Mouse (Mus musculus) heart, adult 18-20 months (tissue): ENCODE results near the gene Ptpdc1. TPM values are rescaled to one million over a fixed set of nuclear protein-coding genes. Genes with fewer than 3 reads are reported as not detected.

ENCODE experiments used
- DNase-seq, 2 experiments: peaks; one replicate each; pipeline ENCODE4 v3.0.0; 2021 to 2022; ENCODE audit warnings: mixed read lengths in 1 of 2
- total RNA-seq, 2 experiments: library from RNA; stranded (reverse); gene quantifications; 2 replicates each; pipeline ENCODE4 v1.2.3; 2021

Gene Ptpdc1
- total RNA-seq, 2 experiments from 2014 or later = 5.0 to 6.4 TPM

DNA sequence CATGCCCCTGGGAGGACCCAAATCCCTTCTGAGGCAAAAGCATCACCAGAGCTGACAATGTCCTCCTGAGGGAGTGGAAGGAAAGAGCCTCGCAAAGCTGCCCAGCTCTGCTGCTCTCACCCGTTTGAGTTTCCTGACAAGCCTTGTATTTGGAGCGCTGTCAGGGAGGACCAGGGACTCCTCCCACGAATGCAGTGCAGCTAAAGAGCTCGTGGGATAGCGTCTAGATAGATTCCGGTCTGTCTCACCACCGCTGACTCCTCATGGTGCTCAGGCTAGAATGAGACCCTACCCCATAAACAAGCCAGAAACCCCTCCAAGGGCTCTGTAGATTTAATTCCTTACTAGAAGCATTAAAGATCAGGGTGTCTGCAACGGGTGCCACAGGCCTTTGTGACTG is 32.3 kb upstream of the Ptpdc1 start:
- DNase-seq = no peak

DNA sequence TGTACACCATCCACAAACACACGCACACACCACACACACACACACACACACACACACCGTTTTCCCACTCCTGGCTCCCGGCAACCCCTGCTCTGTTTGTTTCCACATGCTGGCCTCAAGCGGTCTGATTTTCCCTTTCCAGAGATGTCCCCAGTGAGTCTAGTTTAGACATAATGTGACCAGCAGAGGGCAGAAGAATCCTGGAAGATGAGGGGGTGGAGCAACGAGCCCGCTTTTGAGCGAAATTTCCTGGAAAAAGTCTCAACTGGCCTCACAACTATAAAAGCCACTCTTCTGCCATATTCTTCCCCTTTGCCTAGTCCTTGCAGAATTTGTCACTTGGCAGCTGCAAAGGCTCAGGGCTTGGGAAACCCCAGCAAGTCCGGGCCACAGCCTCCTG is 30.2 kb upstream of the Ptpdc1 start:
- peak; percentile 63 to 82 for DNase-seq

DNA sequence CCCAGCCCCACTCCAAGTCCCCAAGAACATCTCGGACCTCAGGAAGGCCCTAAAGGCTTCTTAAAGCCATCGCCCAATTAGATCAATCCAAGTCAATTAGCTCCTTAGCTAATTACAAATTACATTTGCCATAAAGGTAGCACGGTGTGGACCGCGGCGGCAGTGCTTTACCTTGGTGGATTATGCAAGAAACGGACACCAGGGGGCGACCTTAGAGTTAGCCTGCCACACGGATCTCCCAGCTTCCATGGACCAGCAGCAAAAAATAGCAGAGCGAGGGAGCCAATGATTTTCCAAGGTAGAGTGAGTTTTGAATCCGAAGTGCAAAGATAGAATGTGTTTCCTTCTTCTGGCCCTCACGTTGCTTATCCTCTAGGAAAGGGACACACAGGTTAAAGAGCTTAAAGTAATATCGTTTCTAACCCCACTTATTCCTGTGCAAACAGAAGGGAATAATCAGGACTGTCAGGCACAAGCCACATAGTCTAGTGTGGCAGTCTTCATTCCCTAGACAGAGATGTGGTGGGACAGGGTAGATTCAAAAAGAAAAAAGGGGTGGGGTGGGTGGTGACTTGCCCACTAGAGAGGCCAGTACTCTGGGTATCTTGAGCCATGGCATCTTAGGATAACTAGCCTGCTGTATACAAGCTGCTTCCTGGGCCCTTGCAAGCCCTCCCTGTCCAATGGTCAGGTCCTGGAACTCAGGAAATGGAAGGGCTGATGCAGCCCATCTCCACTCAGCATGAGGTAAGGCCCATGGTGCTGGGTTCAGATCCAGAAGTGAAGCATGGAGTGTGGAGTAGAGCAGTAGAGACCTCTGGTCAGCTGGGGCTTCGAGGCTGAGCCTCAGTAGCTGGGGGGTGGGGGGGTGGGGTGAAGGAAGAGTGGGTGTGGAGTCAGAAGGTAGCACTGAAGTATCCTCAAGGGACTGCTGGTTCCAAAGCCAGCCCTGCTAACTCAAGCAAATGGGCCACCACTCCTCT is 28.6 kb upstream of the Ptpdc1 start:
- peak; percentile 49 to 87 for DNase-seq

DNA sequence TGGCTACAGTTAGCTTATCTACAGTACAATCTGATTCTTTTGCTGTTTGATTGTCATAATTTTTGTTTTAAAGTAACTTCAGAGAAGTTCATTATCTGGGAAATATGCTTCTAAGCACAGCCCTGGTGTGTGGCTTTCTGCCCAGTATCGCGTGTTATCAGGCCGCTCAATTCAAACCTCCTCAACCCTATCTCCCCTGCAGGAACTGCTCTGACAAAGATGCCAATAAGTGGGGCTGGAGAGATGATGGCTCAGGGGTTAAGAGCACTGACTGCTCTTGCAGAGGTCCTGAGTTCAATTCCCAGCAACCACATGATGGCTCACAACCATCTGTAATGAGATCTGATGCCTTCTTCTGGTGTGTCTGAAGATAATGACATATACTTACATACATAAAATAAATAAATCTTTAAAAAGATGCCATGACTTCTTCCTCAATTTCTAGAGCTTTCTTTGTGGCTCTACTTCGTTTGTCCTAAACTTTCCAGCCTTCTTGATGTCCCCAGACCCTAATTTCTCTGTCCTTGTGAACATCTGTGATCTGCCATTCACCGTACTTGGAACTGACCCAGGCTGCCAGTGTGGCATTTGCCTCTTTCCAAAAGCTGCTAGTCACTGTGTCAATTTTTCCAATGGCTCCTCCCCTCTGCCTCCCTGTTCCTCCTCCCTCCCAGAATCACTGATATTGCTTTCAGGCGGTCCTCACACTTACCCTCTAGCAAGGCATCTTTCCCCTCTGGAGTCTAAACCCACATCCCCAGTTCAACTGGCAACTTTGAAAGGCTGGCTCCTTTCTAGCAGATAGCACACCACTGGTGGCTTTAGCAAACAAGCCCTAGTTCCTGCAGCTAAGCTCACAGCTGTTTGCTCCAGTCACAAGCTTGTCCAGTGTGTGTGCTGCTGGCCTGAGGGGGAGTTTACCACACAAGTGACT is 25.9 kb upstream of the Ptpdc1 start:
- no peak for DNase-seq

GRCm38 (mm10) chr13:48650615-48651014 is 25.2 kb upstream of the Ptpdc1 start:
- no peak for DNase-seq

DNA sequence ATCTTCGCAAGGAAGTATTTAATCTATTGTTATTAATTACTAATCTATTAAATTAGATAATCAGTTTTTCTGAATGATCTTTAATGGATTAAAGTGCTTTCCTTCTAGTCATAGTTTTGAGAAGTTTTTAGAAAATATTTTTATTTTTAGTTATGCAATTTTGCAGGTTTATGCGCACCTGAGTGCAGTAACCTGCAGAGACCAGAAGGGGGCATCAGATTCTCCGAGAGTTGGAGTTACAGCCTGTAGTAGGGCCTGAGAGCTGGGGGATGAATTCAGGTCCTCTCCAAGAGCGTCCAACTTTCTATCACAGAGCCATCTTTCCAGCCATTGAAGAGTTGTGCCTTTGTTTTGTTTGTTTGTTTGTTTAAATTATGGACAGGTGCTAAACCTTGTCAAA is 21.2 kb upstream of the Ptpdc1 start:
- DNase-seq = no peak

- DNase-seq = no peak
Observed at GRCm38 (mm10) chr13:48643991-48644390, 18.5 kb upstream of the Ptpdc1 start.

DNA sequence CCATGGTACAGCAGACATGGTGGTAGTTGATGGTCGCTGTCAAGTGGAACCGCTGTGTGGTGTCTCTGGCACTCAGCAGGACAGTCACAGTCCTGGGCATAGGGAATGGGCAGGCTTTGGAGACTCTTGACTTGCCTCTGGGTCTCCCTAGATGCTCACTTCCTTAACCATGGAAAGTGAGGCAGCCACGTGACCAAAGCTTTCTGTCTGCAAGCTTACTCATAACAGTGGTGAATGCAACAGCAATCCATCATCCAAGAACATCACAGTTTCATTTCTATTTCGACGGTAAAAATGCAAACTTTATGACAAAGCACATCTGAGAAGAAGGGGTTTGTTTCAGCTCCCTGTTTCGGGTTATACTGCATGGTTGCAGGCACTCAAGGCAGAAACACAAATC is 17.6 kb upstream of the Ptpdc1 start:
- no peak for DNase-seq

DNA sequence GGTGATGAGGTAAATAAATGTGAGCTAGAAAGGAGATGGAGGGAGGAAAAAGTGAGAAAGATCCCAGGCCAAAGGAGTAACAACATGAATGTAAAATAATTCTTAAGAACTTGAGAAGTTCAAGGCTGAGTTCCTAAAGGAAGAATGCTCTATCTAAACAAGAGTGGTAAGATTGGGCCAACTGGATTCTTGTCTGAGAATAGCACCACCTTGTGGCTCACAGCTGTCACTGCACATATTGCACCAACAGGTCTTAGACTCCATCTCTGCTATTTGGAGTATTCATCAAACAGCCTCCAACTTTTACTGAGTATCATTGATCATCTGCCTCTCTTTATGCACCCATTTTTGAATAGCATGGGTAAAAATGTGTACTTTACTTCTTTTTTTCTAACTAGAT is 14.1 kb upstream of the Ptpdc1 start:
- peak; percentile 66 to 76 for DNase-seq

DNA sequence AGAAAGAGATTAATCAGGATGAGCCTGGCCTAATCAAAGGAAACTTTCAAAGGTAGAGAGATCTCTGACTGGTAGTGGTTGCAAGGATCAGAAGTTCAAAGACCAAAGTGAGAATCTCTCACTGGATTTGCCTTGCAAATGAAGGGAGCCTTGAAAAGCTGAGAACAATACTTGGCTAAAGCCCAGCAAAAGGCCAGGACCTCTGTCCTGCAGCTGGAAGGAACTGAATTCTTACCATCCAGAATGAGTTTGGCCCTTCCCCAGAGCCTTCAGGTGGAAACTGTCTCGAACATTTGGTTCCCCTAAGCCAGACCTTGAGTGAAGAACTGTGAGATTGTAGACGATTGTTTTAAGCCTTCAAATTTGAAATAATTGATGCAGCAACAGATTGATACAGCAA is 12.2 kb upstream of the Ptpdc1 start:
- DNase-seq = no peak

- DNase-seq = no peak
Observed at GRCm38 (mm10) chr13:48631691-48632090, 6.2 kb upstream of the Ptpdc1 start.

GRCm38 (mm10) chr13:48624968-48625398 is 481 bp downstream of the Ptpdc1 start:
- DNase-seq = no peak

- no peak for DNase-seq
Observed at GRCm38 (mm10) chr13:48618890-48619289, 6.6 kb downstream of the Ptpdc1 start.

DNA sequence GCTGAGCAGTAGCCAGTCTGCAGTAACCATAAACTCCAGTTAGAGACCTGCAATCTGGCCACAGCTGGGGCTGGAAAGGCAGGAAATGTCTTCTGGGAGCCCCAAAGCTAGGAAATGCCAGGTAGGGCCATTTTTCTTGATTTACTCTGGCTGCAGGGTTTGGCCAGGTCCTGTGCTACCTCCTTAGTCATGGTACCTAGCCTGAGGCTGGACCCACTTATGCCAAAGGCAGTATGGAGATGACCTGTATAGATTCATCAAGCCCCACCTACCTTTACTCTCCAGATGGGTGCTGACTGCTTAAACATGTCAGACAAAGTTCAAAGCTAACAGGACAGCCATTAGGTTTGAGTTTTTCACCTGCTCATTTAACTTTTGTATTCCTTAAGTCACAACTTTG is 7.7 kb downstream of the Ptpdc1 start:
- DNase-seq = no peak

- no peak for DNase-seq
Observed at GRCm38 (mm10) chr13:48614525-48614924, 10.9 kb downstream of the Ptpdc1 start.

GRCm38 (mm10) chr13:48609106-48609505 is 16.4 kb downstream of the Ptpdc1 start:
- no peak for DNase-seq

DNA sequence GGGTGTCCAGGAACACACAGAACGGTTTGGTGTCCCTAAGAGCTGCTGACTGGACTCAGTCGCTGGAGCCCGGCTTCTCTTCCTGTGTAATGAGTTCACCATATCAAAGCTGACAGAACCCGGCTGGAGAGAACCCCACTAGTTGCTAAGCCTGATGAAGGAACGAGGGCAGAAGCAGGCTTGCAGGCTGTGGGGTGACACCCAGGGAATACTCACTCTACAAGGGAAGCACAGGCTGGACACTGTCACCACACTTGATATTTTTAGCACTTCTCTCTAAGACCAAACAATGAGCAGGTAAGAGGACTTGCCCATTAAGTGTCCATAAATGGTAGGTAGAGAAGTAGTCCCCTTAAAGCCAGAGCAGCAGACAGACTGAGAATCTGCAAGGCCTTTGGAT is 20.9 kb downstream of the Ptpdc1 start:
- peak in 1 of 2 experiments; percentile 5 for DNase-seq

DNA sequence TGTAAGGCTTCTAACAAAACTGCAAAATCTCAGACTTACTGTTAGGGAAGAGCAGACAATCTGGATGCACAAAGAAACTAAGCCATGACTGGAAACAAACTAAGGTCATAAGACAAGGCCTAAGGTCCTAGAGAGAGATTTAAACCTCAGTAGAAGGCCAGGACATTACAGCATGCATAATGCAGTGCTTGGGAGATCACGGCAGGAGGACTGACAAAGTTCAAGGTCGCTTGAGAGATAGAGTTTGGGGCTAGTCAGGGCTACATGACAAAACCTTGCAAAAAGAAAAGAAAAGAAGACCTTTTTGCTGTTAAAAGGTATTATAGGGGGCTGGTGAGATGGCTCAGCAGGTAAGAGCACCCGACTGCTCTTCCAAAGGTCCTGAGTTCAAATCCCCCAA is 22.2 kb downstream of the Ptpdc1 start:
- DNase-seq = no peak

GRCm38 (mm10) chr13:48594605-48595004 is 30.9 kb downstream of the Ptpdc1 start:
- DNase-seq = no peak

- no peak for DNase-seq
Observed at GRCm38 (mm10) chr13:48594031-48594430, 31.4 kb downstream of the Ptpdc1 start.

GRCm38 (mm10) chr13:48593181-48593580 is 32.3 kb downstream of the Ptpdc1 start:
- DNase-seq = no peak

DNA sequence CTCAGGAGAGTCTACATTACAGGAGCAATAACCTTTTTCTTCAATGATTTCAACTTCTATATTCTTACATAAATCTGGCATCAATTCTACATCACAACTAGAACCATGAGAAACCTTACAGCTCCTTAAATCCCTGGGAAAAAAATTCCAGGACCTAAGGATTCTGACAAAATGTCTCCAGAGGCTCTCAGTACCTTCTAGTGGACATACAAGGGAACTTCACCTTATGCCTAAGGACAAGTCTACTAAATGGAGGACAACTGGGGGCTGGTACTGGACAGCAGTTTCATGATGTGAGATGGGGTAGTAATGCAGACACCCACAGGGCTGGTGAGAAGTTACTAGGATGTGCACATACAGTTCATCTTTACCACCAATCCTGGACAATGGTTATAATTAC is 34.7 kb downstream of the Ptpdc1 start:
- DNase-seq = no peak

- no peak for DNase-seq
Observed at GRCm38 (mm10) chr13:48587354-48587753, 38.1 kb downstream of the Ptpdc1 start.
